Mouse (Mus musculus) stomach, postnatal 0 days (tissue): ENCODE measurements around the gene Ccdc84.

Experiments used
- CTCF ChIP-seq: IDR thresholded peaks from 2 replicates; pipeline ENCODE4 v1.5.1; 2016; ENCODE audit warnings: antibody characterized with exemption, low read depth, mild to moderate bottlenecking, moderate library complexity
- EP300 ChIP-seq: optimal IDR thresholded peaks from 2 replicates; pipeline ENCODE3; 2016; ENCODE audit warnings: antibody characterized with exemption

DNA sequence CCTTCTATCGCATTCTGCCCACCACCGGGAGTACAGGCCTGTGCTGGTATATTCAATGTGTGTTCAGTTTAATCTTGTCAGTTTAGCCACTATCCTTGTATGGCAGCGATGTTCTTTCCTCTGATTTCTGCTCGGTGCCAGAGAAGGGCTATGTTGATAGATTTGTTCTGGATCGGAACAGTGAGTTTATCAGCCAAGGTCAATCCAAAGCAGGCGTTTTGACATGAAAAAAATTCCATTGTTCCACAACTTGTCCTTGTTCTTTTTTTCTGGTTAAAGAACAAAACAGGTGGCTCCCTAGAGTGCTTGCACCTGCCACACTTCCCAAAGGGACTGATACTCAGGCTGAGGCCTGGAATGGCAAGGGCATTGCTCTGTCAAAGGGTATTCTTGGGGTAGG, 42.2 kb downstream of the Ccdc84 start:
- TF ChIP-seq EP300 (no peak), CTCF (no peak)
